Mouse (Mus musculus) embryonic fibroblast, embryonic 13.5 days (primary cell): ENCODE data around the gene Vps50. TPM values are rescaled to one million over a fixed set of nuclear protein-coding genes. Genes with fewer than 3 reads are reported as not detected.
"Not testable (repeated sequence)": the region's sequence is repeated elsewhere in the genome, so short reads cannot be mapped to it uniquely, and the experiment has no call there.

Experiments used
- H3K27ac ChIP-seq: 2 replicates; pipeline ENCODE4 v1.5.1; 2012; ENCODE audit warnings: low read length, control low read depth, inconsistent platforms; ENCODE audit not compliant: insufficient read depth
- H3K4me1 ChIP-seq: 2 replicates; pipeline ENCODE4 v1.6.1; 2011; ENCODE audit warnings: low read length; ENCODE audit not compliant: control insufficient read depth, insufficient read depth
- H3K4me3 ChIP-seq: 2 replicates; pipeline ENCODE4 v1.5.1; 2011; ENCODE audit warnings: mild to moderate bottlenecking, control low read depth, low read length; ENCODE audit not compliant: insufficient read depth
- CTCF ChIP-seq: IDR thresholded peaks from 2 replicates; pipeline ENCODE4 v1.5.1; 2011; ENCODE audit warnings: mild to moderate bottlenecking, control low read depth, low read length, moderate library complexity, borderline replicate concordance; ENCODE audit not compliant: insufficient read depth
- POLR2A ChIP-seq: IDR thresholded peaks from 2 replicates; pipeline ENCODE4 v1.6.1; 2011; ENCODE audit warnings: low read depth, mild to moderate bottlenecking, control low read depth, low read length, moderate library complexity
- polyA plus RNA-seq: library from polyadenylated mRNA; stranded (reverse); fragments of >200 nt; gene quantifications from 2 replicates; pipeline ENCODE4 v1.2.4, GENCODE M21; 2011; ENCODE audit warnings: low read depth; ENCODE audit not compliant: missing spikeins, insufficient read length

Vps50 gene
- polyA plus RNA-seq, 1 experiment, result 28.6 TPM

GRCm38 (mm10) chr6:3485133-3485532, 13.0 kb upstream of the Vps50 start:
- Histone ChIP-seq H3K4me3 (no peak overlapping the region), H3K27ac (no peak overlapping the region), H3K4me1 (no peaks in the 10 kb centered on the region)
- TF ChIP-seq POLR2A (no peak), CTCF (no peak)

- H3K27ac ChIP-seq, result no peak overlapping the region
- TF ChIP-seq POLR2A (no peak), CTCF (no peak)
- no peaks in the 10 kb centered on the region for H3K4me1 ChIP-seq
- no peak overlapping the region for H3K4me3 ChIP-seq
Measured at GRCm38 (mm10) chr6:3487355-3487754, 10.8 kb upstream of the Vps50 start.

DNA sequence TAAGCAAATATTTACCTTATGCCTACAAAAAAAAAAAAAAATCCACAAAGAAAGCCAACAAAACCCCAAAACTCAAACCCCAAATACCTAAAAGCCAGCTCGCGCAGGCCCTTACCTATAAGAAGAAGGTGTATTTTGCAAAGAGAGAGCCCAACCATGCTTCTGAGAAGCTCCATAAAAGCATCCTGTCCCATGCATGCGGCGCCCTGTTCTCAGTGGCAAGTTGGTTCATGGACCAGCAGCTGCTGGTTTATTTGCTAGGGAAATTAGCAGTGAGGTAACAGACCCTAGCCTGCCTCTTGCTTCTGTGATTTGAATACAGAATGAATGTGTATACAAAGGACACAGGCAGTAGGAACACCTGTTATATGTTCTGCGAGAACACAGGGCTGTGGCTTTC, 3.9 kb upstream of the Vps50 start:
- TF ChIP-seq CTCF (no peak), POLR2A (no peak)
- Histone ChIP-seq H3K4me1 (no peaks in the 10 kb centered on the region), H3K27ac (no peak overlapping the region), H3K4me3 (no peak overlapping the region)

DNA sequence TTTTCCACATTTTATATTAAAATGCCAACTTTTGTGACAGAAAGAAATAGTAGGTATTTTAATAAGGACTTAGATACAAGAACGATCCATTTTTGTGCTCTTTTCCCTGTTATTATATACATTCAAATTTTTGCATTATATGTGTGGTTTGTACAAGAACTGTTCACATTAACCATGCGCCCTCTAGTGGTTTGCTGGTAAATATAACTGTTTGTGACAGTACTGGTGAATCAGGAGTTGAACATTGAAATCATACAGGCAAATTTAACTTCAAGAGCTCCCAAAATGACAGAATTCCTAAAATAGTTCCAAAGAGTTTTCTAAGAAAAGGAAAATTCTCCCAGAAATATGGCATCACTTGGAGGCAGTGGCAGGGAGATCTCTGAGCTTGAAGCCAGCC, 2.0 kb upstream of the Vps50 start:
- Histone ChIP-seq H3K4me1 (no peaks in the 10 kb centered on the region), H3K27ac (no peak overlapping the region), H3K4me3 (no peak overlapping the region)
- no peak for TF ChIP-seq CTCF
- no peak for TF ChIP-seq POLR2A

DNA sequence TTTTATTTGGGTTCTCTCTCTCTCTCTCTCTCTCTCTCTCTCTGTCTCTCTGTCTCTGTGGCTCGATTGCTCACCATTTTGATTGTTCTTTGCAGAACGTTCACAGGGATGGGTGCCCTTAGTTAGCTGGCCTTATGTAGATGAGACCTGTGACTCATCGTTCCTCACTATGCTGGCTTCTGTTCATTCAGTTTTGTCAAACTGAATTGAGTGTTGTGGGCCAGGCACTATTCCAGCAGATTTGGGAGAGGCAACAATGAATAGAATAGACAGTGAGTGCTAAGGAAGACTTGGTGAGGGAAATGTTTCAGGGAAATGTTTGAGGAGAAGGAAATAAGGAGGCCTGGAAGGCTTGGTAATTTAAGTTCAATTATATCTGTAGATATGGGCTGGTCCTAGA, 2.1 kb downstream of the Vps50 start:
- TF ChIP-seq CTCF (no peak), POLR2A (no peak)
- Histone ChIP-seq H3K4me3 (no peak overlapping the region), H3K27ac (no peak overlapping the region), H3K4me1 (no peaks in the 10 kb centered on the region)

DNA sequence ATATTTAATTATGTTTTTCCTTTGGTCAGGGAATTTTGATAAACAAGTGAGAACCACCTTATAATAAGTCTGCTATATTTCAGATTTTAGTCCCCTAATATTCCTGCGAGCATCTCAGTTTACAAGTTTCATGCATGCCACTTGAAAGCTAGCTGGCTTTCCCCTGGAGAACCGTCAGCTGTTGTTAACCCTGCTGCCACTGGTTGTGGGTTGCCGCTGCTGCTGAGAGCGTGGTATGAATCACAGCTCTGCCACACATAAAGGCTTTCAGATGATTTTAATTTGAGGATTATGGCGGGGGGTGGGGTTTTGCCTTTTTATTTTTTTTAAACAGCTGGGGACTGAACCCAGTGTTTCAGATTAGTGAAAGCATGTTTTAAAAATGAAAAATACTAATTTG, 7.1 kb downstream of the Vps50 start:
- TF ChIP-seq CTCF (no peak), POLR2A (no peak)
- Histone ChIP-seq H3K4me1 (no peaks in the 10 kb centered on the region), H3K4me3 (no peak overlapping the region), H3K27ac (no peak overlapping the region)

DNA sequence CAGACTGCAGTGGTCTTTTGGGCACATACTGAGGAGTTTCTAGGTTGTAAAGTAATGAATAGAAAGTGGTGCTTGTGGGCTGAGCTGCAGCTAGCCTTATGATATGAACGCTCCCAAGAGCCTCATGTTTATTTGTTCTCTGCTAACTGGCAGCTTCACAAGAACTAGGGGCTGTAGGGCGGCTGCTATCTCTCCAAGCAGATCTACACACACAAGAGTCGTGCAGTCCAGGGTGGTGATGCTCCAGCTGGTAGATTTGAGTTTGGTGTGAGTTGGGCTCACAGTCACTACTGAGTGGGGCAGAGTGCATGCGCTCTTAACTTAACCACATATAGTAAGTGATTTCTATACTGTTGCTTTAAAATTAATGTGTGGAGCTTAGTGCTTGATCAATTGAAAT, 8.9 kb downstream of the Vps50 start:
- Histone ChIP-seq H3K27ac (no peak overlapping the region), H3K4me3 (no peak overlapping the region), H3K4me1 (no peaks in the 10 kb centered on the region)
- TF ChIP-seq CTCF, result no peak

- not testable (repeated sequence) for H3K4me1 ChIP-seq, H3K4me3 ChIP-seq, H3K27ac ChIP-seq
Measured at GRCm38 (mm10) chr6:3508151-3508550, 10.0 kb downstream of the Vps50 start.

GRCm38 (mm10) chr6:3509782-3510181, 11.6 kb downstream of the Vps50 start:
- TF ChIP-seq POLR2A, result no peak
- TF ChIP-seq CTCF, result no peak
- no peak overlapping the region for H3K4me3 ChIP-seq

DNA sequence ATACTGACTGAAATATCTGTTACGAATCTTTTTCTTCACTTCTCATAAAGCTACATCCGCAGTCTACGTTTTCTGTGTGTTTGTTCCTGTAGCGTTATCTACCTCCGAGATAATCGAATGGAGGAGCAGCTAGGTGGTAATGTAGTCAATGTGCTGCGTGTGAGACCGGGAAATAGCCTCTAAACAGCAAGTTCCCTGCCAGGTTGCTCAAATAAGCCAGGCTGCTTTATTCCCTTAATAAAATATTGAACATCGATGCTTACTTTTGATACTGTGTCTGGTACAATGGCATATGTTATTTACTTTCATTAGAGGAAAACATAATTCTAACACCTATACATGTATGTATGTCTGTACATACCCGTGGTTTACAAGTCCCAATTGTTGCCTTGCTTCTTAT, 12.9 kb downstream of the Vps50 start:
- H3K4me3 ChIP-seq, result no peak overlapping the region
- no peak for TF ChIP-seq CTCF
- TF ChIP-seq POLR2A, result no peak
- no peak overlapping the region for H3K27ac ChIP-seq
- H3K4me1 ChIP-seq, result no peaks in the 10 kb centered on the region

More at GRCm38 (mm10) chr6:3509782-3510181, 11.6 kb downstream of the Vps50 start:
- Histone ChIP-seq H3K27ac (no peak overlapping the region), H3K4me1 (no peaks in the 10 kb centered on the region)

DNA sequence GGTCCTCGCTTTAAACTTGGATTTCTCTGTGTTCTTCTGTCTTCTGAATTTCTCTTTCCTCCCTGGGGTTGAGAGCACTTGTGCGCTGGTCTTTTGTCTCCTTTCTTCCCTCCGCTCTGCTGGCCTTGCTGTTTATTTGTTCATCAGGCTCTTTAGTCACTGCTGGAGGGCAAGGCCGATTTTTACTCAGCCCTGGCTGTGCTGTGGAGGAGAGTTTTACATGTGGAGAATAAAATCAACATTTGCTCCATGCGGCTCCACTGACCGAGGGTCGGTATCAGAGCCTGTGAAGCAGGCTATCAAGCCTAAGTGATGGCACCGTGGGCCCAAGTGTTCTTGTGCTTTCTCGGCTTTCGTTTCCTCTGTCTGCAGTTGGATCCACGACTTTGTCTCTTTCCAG, 13.4 kb downstream of the Vps50 start:
- no peak for TF ChIP-seq POLR2A
- TF ChIP-seq CTCF, result no peak
- H3K4me3 ChIP-seq, result no peak overlapping the region
- H3K27ac ChIP-seq, result no peak overlapping the region
- no peaks in the 10 kb centered on the region for H3K4me1 ChIP-seq
